Mouse (Mus musculus) cerebellum, postnatal 14 days (tissue): ENCODE data around the gene 1700123O20Rik.

Experiments used
- DNase-seq, 2 experiments: peaks; one replicate each; pipeline ENCODE4 v3.0.0; 2021; ENCODE audit warnings: mixed read lengths in 2 of 2

The 1700123O20Rik gene

GRCm38 (mm10) chr14:54686063-54686521, at the start of gene 1700123O20Rik:
1700123O20Rik (plus strand) TSS chr14:54686216.
- DNase-seq, result peak in 1 of 2 experiments; percentile 85

GRCm38 (mm10) chr14:54636954-54637353, 49.1 kb upstream of the 1700123O20Rik start:
- peak; percentile 65 to 77 for DNase-seq

- no peak for DNase-seq
These were observed 47.8 kb upstream of the 1700123O20Rik start for GRCm38 (mm10) chr14:54638210-54638609.

DNA sequence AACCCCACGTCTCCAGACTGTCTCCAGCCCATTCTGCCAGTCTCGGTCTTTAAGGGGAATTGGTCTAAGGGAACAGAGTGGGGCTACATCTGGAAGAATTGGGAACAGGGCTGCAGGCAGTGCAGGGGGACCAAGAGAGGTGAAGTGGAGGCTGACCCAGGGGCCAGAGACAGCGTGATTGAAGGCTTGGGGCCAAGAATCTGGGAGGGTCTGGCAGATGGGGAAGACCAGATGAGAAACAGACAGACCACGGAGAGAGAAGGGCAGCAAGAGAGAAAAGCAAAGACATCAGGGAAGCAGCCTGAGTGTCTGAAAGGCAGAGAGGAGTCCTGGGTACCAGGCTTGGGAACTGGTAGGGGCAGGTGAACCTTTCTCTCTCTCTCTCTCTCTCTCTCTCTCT, 45.9 kb upstream of the 1700123O20Rik start:
- no peak for DNase-seq

- DNase-seq, result no peak
These were observed 45.1 kb upstream of the 1700123O20Rik start, which contains the start of gene Gm17606 for GRCm38 (mm10) chr14:54640946-54641304. Gm17606 (plus strand) TSS chr14:54640952.

DNA sequence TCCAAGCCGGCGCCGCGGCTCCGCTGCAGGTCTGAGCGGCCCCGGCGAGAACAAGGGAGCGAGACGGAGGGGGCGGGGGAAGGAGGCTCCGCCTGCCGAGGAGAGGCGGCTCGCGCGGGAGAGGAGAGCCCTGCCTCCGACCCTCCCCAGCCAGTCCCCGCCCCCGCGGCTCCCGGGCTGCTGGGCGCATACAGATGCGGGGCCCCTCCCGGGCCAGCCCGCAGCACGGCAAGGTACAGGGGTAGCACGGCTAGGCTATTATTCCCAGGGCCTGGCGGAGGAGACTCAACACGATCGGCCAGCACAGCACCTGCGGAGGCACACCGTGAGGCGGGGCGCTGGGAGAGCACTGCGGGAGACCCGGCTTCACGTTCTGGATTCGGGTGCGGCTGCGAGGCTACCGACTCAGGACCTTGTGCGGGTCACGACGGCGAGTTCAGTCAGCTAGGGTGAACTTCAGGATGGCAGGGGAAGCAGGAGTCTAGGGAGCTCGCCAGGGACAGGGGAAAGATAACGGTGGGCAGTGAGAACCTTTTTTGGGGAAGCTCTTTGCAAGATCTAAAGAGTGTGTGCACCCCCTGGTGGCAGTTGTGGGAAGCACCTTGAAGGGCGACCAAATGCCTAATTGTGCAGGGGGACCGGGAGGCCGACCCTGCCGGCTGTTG, 44.6 kb upstream of the 1700123O20Rik start, which contains the start of gene Cdh24:
Gene Cdh24 (minus strand): TSS at position 60 of the 665 bp plus-strand sequence.
- DNase-seq, result peak; percentile 94 to 97

GRCm38 (mm10) chr14:54642224-54642944, 43.6 kb upstream of the 1700123O20Rik start:
- DNase-seq, result no peak

- no peak for DNase-seq
These were observed 43.0 kb upstream of the 1700123O20Rik start for GRCm38 (mm10) chr14:54643011-54643410.

- no peak for DNase-seq
These were observed 41.7 kb upstream of the 1700123O20Rik start for GRCm38 (mm10) chr14:54644294-54644693.

DNA sequence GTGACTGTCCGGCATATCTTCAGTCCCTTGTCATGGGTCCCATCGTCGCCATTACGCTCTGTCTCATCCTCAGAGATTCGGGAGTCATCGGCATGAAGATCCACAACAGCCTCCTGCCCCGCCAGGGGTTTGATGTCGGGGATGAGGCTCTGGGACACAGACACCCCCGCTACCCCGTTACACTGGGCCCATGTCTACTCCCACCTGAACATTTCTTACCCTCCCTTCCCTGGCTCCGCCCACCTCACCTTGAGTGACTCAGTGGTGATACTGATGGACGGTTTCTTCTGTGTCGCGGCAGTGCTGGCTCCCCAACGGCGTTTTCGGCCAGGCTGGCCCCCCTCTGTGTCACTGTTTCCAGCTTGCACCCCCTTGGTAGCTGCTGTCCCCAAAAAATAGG, 39.6 kb upstream of the 1700123O20Rik start:
- DNase-seq, result no peak

GRCm38 (mm10) chr14:54646898-54647636, 38.9 kb upstream of the 1700123O20Rik start:
- DNase-seq, result no peak

DNA sequence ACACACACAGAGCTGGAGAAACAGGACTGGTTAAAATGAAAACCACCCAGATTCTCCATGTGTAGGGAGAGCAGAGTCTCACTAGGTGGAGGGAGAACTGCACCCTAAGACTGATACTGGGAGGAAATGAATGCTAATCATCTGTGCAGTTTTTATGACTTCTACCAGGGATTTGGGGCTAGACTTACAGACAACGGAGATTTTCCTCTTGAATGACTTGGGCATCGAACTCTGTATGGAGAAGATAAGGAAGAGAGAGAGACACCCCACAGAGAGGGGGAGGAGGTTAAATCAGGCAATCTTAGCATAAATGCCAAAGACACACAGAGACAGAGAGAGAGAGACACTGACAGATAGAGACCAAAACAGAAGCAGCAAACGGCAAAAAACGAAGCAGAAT, 38.1 kb upstream of the 1700123O20Rik start:
- DNase-seq, result no peak

- DNase-seq, result peak; percentile 91 to 95
These were observed 35.2 kb upstream of the 1700123O20Rik start for GRCm38 (mm10) chr14:54650621-54651454.

GRCm38 (mm10) chr14:54651556-54651955, 34.5 kb upstream of the 1700123O20Rik start:
- DNase-seq, result no peak

- no peak for DNase-seq
These were observed 33.2 kb upstream of the 1700123O20Rik start for GRCm38 (mm10) chr14:54652787-54653186.

- peak; percentile 86 to 87 for DNase-seq
These were observed 32.5 kb upstream of the 1700123O20Rik start for GRCm38 (mm10) chr14:54653496-54653895.

DNA sequence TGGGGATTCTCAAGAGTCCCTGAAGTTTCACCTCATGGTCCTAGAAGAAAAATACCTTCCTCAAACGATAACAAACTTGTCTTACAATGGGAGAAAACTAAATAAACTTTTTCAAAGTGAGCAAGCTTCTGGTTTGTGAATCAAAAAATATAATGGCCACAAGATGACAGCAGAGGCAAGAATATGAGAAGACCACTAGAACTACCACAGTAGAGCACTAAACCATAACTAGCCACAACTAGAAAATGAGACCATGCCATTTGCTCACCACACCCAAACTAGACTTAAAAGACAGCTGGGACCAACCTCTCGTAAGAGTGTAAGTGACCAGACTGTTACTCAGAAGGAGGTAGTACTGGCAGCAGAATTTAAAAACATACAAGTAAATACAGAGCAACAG, 26.0 kb upstream of the 1700123O20Rik start:
- no peak for DNase-seq

GRCm38 (mm10) chr14:54664477-54665222, 21.4 kb upstream of the 1700123O20Rik start:
- DNase-seq, result no peak

- peak; percentile 48 to 67 for DNase-seq
These were observed 16.6 kb upstream of the 1700123O20Rik start for GRCm38 (mm10) chr14:54669381-54669780.

- no peak for DNase-seq
These were observed 11.7 kb upstream of the 1700123O20Rik start for GRCm38 (mm10) chr14:54674317-54674716.

DNA sequence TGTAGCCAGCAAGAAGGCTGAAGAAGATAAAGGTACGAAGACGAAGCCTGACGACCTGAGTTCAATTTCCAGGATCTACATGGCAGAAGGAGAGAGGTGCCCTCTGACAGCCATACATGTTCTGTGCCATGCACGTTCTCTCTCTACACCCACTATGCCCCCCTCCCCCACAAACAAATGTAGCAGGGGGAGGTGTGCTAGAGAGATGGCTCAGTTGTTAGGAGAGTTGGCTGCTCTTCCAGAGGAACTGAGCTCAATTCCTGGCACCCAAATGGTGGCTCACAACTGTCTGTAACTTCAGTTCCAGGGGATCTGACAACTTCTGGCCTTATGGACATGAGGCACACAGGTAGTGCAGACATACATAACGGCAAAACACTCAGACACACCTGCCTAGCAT, 9.7 kb upstream of the 1700123O20Rik start:
- no peak for DNase-seq
